Mouse (Mus musculus): ENCODE results near the gene Plekhg5.

DNA sequence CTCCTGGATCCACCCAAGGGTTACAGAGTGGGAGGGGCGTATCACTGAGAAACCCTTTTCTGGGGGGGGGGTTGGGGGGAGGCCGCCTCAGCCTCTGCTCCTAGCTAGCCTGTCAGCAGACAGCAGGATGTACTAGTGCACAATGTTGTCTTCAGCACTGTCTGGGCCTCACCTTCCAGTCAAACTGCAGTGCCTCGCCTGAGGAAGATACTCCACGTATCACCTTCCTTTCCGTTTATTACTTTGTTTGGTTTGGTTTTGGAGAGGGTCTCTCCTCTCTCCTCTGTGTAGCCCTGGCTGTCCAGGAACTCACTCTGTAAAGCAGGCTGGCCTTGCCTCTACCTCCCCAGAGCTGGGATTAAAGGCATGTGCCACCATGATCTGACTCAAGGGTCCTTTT, 60.9 kb downstream of the Plekhg5 start:
- TF ChIP-seq POLR2A (IDR thresholded peaks at IDR 0.05; ENCODE audit: low read depth, low read length) (no peak), CTCF (conservative IDR thresholded peaks at IDR 0.05; ENCODE audit: insufficient read depth, insufficient read length, low read depth, low read length) (no peak)

Data from kidney, adult 2 months (tissue).